Mouse (Mus musculus) T-cell, adult 2 months (primary cell): ENCODE measurements at regions not wholly inside any gene's neighbourhood (a gene's known extent, or its start where the extent isn't known, plus 50 kb on each side); places are given as distances from the start of the nearest gene placed in this dataset.

Experiments
- DNase-seq: peaks from one replicate; pipeline ENCODE4 v3.0.0; 2022; ENCODE audit warnings: low spot score

- DNase-seq: no peak
Observed at GRCm38 (mm10) chr10:20776640-20777413, 51.9 kb upstream of the Pde7b start.

- no peak for DNase-seq
Observed at GRCm38 (mm10) chr10:20775731-20776429, 51.0 kb upstream of the Pde7b start.
